Mouse (Mus musculus): ENCODE measurements around the gene Gm12184.
"Not testable (repeated sequence)": the region's sequence is repeated elsewhere in the genome, so short reads cannot be mapped to it uniquely, and the experiment has no call there.

The Gm12184 gene

DNA sequence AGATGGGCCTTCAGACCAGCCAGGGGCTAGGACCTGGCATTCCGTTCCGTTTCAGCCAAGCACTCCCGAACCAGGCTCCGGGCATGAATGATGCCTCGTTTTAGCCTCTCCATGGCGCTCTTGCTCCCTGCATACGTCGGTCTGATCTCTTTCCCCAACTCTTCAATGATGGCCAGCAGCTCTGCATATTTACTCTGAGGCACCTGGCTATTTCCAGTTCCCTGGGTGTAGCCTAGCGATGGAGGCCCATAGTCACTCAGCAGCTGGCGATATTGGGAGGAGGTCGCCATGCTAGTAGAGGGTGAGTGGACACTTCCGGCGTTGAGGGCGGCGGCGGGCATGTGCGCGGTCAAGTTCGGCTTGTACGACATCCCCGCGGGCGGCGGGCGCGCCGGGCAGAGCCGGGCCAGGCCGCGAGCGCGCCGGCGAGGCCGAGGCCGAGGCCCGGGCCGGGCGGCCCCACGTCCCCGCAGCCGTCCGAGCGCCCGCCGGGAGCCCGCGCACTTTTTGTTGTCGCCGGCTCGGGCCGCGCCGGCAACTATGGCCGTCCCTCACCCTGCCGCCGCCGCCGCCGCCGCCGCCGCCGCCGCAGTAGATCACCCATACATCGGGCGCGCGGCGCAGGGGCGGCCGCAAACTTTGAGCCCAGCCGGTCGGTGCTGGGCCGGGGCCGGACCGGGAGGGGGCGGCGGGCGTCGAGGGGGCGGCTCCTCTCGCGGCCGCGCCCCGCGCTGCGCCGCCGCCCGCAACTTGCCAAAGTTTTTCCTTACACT is at the start of gene Gm12184, which contains the start of gene Trim7:
Gene Gm12184, minus strand, starts transcription at position 677 of the 773 bp plus-strand sequence.
Gene Trim7, plus strand, starts transcription at position 162 of the 773 bp plus-strand sequence.
- DNase-seq (ENCODE audit: low spot score) = not testable (repeated sequence)

DNA sequence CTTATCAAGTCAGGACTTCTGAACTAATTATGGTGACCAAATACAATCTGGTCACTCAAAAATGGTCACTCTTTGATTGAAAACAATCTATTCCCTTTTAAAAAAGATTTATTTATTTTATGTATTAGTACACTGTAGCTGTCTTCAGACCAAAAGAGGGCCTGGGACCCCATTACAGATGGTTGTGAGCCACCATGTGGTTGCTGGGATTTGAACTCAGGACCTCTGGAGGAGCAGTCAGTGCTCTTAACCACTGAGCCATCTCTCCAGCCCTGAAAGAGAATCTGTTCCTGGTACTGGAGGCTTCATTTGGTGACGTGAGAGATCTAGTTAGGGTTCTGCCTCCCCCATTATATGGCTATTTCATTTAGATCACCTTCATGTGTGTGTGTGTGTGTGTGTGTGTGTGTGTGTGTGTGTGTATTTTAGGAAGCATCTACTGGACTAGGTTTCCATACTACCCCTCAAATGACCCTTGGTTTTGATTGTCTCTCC is 48.9 kb upstream of the Gm12184 start:
- DNase-seq (ENCODE audit: low spot score) = not testable (repeated sequence)

DNA sequence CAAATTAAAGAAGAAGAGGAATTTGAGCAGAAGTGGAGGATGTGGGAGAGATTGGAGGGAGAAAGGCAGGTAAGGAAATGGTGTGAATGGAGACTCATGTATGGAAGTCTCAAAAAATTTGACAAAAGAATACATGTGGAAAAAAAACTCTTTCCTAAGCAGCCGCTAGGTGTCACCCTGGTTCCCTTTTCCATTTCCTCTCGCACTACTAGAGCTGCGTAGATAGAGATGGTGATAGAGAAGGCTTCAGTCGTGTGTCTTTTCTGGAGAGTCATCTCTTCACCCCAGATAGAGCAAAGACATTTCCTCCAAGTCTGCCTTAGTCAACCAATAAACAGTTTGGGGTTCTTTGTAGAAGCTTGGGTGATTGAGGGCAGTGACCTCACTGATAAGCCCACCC is 48.0 kb upstream of the Gm12184 start:
- DNase-seq (ENCODE audit: low spot score) = peak; percentile 77

DNA sequence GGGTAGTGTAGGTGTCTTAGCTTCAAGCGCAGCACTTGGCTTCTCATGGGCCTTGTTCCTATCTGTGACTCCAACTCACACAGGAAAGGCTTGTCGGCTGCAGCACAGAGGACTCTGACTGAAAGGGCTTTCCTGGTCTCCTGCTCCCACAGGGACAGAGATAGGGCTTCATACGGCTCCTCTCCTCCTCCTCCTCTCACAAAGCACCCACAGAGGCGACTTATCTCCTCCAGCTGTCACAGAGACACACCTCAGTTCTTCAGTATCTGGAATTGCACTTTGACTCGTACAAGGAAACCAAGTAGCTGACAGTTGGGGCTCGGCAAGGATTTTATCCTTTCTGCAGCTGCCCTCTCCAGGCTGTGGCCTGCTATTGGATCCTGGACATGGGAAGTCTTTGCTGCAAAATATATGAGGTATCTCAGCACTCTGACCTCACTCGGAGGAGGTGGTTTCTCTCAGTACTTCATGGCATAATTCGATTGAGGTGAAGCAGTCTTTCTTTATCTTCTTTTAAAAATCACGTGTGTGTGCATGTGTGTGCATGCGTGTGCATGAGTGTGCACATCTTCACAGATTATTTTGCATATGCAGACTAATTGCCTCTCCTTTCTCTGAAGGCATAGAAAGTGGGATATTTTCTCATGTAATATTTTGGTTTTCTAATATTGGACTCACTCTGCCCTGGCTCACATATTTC is 47.3 kb upstream of the Gm12184 start:
- DNase-seq (ENCODE audit: low spot score) = no peak

DNA sequence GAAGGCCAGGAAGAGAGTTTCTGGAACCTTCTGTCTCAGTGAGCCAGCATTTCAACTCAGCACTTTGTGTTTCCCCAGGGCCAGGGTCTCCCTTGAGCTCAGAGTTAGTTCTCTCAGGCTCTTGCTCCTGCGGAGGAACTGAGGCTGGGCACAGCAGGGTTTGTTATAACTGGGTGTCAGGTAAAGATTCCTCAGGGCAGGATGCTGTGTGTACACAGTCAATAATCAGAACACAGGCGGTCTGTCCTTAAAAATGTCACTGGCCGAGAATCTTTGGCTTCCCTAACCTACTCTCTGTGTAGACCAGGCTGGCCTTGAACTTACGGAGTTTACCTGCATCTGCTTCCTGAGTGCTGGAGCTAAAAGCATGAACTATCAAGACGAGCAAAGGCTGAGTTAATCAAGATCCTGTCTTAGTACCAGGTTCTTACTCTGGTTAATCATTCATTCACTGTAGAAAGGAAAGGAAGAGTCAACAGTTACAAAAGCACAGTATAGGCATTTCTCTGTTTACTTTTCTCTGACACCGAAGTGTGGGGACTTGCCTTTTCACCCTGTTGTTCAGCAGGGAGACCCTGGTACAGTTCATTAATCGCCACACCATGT is 46.3 kb upstream of the Gm12184 start:
- DNase-seq (ENCODE audit: low spot score) = no peak

DNA sequence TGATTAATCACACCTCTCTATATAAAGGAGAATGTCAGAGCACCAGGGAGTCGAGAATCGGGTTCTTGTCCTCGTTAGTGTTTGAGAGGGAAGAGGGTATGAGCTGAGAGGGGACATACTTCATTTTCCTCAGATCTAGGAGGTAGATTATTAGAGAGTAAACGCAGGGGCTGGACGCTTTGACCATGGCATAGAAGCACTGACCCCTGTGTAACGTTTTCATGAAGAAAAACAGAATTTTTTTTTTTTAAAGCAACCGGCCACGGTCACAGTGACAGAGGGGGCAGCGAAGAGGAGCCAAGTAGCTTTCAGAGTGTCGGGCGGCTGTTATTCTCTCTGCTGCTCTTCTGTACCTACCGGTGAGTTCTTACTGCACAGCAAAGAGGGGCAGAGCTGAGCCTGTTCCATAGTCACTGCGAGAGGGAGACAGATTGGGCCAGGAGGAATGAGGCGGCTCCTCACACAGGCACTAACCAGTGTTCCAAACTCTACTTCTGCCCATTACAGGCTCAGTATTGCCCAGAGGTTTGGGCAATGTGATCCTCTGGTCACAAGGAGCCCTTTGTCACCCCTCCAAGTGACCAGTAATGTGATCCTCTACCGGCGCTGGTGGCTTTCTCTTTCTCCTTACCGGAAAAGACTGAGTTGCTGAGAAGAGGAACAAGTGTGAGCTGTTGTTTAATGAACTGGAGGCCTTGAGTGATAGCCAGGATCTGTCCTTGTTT is 45.5 kb upstream of the Gm12184 start:
- DNase-seq (ENCODE audit: low spot score) = peak; percentile 77

DNA sequence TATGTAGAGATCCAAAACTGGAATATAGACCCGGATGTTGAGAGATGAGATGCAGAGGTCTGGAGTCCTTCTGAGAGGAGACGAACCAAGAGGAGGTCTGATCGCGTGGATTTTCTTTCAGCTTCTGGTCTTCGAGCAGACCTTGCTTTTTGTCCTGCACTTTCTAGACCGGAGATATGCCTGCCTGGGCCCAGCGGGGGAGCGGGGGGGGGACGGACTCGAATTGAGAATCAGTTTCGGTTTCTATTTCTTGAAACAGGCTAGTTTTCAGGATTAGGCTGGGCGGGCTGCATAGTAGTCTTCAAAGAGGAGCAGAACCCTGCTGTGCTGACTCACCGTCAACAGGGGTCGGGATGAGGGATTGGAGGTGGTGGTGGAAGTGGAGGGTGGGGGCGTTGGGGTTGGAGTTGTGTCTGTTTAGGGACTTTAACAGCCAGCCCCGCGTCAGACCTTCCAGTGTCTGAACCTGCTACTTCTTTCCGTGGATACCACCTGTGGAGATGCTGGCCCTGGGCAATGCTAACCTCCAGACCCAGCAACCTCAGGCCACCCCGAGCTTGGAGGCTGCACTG is 44.8 kb upstream of the Gm12184 start, which contains the start of gene Irgm1:
Gene Irgm1, minus strand, starts transcription at position 483 of the 572 bp plus-strand sequence.
- DNase-seq (ENCODE audit: low spot score) = peak; percentile 82

DNA sequence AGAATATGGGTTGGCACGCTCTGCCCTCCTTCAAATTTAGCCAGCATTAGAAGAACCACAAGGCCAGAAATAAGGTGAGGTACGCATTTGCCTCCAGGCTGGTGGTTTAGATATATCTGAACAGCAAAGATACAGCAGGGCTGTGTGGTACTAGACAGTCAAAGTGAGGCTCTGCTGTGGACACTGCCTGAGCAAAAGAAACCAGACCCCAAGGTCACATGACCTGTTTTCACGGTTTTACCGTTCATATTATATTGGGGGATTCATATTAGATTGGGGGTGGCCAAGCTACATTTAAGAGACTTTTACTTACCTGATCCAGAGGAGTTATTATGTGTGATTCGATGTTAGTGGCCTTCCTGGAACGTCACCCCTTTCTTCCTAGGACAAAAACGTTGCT is 44.3 kb upstream of the Gm12184 start:
- peak; percentile 29 for DNase-seq (ENCODE audit: low spot score)

DNA sequence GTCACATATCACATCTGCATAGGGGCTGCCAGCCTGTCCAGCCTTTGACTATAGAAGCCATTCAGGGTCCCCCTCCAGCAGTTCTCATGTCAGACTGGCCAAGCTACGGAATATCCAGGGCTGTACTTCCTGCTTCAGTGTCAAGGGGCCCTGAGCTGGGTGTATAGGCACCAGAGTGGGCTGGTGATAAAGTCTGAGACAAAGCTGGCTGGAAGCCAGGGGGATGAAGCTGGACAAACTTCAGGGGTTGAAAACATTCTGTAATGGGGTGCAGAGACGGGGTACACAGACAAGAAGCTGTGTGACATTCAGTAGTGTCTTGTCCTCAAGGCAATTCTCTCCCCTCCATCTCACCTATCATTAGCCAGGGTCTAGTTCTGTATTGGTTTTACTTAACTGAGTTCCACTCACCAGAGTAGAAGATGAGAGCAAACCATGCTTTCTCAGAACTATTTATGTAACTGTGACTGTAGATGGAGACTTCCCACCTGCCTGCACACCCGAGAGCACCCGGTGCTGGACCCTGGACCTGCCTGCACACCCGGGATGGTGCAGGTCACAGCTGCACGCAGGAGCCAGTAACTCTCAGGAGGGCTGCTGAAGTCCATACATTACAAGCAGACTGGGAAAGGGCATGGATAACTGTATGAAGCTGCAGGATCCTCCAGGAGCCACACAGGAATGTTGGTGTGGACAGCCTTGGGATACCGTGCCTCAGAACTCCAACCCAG is 43.1 kb upstream of the Gm12184 start:
- DNase-seq (ENCODE audit: low spot score) = no peak

DNA sequence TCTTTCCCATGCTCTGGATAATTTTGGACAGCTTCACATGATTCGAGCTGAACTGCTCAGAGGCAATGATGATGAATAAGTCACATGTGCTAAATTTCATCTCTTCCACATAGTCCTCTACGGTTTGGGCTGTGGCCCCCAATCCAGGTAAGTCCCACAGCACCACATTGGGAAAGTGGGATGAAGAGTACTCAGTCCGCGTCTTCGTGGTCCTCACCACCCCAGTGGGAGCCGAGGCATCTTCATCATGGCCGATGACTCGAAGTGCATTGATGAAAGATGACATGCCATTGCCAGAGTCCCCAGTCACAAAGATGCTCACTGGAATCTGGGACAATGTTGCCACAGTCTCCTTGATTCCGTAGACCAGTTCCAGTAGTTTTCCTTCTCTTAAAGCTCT is 40.0 kb upstream of the Gm12184 start:
- DNase-seq (ENCODE audit: low spot score) = no peak

DNA sequence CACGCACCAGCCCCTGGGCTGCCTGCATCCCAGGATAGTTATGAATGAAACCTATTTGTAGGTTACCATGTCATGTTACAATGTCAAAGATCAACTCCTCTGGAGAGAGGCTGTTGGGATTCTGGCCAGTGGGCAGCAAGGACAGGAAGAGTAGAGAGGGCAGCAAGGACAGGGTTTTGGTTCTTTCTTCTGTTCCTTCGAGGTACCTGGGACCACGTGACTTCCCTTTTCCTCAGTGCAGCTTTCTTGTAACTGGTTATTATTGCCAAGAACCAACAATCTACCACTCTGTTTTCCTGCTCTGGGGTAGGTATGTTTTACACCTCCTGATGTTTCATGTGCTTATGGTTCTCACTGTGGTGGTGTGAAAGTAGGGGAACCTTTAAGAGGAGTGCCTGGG is 37.4 kb upstream of the Gm12184 start:
- no peak for DNase-seq (ENCODE audit: low spot score)

DNA sequence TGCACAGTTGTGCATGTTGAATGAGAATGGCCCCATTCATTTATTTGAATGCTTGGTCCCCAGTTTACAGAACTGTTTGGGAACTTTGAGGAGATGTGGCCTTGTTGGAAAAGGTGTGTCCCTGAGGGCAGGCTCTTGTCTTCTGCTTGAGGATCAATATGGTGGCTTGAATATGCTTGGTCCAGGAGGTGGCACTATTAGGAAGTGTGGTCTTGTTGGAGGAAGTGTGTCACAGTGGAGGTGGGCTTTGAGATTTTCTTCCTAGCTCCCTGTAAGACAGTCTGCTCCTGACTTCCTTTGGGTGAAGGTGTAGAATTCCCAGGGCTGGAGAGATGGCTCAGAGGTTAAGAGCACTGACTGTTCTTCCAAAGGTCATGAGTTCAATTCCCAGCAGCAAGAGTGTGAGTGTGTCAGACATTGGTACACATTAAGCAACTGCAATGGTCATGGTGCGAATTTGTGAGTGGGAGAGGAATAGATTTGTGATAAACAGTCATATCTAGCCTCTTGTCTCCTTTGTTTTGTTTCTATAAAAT is 36.4 kb upstream of the Gm12184 start:
- no peak for DNase-seq (ENCODE audit: low spot score)

DNA sequence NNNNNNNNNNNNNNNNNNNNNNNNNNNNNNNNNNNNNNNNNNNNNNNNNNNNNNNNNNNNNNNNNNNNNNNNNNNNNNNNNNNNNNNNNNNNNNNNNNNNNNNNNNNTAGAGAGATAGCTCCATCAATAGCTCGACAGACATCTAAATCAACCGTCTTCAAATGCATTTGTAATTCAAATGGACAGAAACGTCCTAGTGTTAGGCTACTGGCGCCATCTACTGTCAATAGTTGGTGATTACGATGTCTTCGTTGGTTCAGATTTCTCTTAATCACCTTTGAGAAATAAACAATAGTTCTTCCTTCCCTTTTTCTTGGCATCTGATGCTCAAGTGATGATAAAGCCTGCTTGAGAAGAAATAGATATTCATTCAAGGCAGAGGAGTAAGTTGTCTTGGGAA is 32.6 kb upstream of the Gm12184 start:
- peak; percentile 80 for DNase-seq (ENCODE audit: low spot score)

DNA sequence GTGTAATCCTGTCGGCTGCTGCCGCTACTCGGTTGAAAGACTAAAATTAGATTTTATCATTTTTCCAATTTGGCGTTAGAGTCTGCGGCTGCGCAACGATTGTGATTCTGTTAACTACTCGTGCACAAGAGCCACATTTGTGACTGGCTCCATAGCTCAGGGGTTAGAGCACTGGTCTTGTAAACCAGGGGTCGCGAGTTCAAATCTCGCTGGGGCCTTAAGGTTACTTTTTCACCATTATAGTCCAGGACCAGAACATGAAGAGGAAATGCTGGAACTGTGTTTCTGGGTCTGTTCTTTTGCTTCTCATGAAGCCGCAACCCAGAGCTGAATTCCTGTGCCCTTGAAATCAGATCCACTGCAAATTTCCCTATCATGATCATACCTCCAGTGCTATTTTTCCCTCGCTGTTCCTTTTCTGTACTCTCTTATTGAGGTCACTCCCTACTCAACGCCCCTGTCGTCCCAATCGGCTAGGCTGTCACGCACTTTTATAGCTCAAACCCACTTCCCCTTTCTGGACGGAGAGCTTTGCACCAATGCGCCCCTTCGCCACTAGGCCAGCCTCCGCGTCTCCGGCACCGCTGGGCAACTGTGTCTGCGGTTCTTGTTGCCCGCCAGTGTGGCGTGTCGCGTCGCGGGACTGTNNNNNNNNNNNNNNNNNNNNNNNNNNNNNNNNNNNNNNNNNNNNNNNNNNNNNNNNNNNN is 27.2 kb upstream of the Gm12184 start:
- DNase-seq (ENCODE audit: low spot score) = peak; percentile 85

DNA sequence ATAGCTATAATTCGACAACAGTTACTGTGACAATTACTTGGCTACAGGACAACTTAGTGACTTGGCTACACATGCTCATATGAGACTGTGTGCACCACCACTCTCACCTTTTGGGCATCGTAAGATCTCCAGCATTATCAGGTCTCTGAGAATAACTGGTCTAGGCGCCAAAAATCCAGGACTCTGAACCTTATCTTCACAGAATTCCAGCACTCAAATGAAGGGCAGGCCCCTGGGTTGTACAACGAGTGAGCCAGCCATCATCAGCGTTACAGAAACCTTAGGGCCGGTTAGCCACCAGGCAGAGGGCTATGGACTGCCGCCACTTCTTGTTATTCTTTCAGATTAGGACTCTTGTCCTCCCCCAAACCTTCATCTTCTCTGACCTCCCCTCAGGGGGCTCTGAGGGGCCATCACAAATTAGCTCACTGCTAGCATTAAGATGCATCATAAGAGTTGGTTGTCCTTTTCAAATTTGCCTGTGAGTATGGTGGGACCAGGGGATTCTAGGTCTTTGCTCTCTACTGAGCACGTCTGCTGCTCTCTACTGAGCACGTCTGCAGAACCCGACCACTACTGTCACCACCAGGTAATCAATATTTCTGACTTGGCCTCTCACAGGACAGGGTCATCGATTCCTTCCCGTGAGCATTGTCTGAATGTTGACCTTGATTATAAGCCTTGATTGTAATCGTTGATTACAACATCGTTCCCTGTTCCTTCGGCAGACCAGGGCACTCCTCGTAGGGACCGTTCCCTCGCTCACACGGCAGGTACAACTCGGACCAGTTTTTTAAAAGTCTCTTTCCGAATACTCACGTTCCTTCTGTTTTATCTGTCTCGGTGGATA is 26.4 kb upstream of the Gm12184 start:
- DNase-seq (ENCODE audit: low spot score) = no peak

DNA sequence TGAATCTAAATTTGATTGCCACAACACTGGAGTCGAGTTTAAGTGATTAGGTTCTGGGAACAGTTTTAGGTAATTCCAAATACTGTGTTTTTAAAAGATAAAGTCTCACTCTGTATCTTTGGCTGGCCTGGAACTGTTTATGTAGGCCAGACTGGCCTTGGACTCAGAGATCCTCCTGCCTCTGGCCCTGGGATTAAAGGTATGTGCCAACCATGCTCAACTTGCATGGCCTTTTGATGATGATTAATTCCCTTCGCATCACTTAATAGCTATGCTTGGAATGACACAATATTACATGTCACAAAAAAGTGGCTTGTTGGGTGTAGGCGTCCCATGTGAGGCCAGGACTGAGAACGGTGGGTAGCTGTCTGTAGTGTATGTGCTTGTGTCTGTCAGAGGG is 25.7 kb upstream of the Gm12184 start:
- DNase-seq (ENCODE audit: low spot score) = no peak

DNA sequence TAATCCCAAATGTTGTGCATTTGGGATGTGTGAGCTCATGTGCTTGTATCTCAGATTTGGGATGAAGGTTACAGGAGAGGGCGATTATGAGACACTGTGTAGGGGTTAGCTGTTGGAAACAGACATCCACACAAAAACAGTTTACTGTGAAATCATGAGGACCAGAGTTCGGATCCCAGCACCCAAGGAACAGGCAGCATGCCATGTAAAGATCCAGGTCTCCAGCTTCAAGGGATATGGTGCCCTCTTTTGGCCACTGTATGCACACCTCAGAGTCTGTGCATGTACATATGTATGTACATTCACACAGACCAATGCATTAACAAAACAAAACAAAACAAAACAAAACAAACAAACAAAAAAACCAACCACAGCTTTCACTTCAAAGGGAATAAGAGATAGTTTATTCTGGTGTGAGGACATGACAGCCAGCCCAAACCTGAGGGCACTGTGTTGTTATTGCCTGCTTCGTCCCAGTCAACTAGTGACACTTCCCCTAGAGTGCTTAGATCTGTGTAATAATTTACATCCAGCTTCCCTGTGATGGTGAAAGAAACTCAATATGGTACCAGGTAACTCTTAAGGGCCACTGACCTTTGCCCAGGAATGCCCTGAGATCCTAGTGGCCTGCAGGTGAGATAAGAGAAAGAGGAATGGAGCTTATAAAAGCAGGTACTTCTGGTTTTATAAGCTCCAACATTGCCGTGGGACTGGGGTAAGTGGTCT is 25.0 kb upstream of the Gm12184 start:
- no peak for DNase-seq (ENCODE audit: low spot score)

DNA sequence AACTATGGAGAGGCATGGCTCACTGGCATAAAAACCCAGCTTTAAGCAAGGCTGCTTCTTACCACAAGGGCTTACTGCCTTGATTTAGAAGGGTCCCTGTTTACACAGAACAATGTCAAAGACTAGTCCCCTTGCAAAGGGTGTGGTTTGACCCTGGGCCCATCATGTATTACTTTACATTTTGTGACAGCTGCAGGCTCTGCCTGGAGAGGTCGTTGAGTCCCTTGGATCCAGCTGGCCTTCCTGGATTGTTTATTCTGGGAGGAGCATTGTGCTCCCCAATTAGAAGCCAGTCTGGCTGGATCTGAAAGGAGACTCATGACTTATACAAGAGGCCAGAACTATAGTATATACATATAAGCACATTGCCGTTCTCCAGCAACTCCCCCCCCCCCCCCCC is 23.8 kb upstream of the Gm12184 start:
- DNase-seq (ENCODE audit: low spot score) = no peak

All from adipocyte (in vitro differentiated cells).